Mouse (Mus musculus) left cerebral cortex, postnatal 36 days (tissue): Measurements from ENCODE around the gene Pcolce2. TPM values are rescaled to one million over a fixed set of nuclear protein-coding genes. Genes with fewer than 3 reads are reported as not detected.
A peak's percentile ranks its signal among the peaks of the same experiment; 100 is the strongest.

Experiments
- DNase-seq, 2 experiments: peaks; one replicate each; pipeline ENCODE4 v3.0.0; 2021 to 2022; ENCODE audit warnings: low spot score in 2 of 2, mixed read lengths in 1 of 2
- intact Hi-C: fragments of 180-260 bp; cut with DNase I; formaldehyde crosslinking; loops from one replicate; pipeline ENCODE4 v1.15.1; 2025
- total RNA-seq, 2 experiments: library from RNA; stranded (reverse); gene quantifications; 2 replicates each; pipeline ENCODE4 v1.2.3; 2021

Pcolce2 gene
- total RNA-seq, 2 experiments from 2014 or later, result 1.7 to 1.8 TPM

DNA sequence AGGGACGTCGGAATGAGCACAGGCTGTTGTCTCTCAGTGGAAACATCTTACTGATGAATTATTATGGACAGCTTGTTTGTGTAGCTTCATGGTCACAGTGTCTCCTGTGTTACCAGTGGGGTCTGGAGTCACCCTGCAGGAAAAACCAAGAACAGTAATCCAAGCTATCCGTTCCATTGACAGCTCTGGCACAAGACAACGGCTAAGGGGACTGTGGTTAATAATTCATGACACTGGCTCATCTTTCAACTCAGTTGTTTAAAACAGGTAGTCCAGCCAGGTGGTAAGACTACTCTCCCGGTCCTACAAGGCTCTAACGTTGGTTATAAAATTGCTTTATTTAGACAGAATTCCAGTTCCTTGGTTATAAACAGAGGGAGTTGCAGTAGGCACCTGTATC, 59.2 kb downstream of the Pcolce2 start:
- DNase-seq, result no peak
- intact Hi-C loops, result no loop called here

DNA sequence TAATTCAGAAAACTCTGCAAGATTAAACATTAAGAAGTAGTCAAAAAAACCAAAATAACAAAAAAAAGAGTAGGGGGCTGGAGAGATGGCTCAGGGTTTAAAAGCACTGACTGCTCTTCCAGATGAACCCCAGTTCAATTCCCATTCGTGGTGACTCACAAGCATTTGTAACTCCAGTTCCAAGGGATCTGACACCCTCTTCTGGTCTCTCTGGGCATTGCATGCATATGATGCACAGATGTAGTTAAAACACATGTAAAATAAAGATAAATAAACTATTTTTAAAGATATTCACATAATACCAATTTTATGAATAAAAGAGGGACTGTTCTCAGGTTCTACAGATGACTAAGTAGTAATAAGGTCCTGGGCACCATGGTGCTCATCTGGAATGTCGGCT, 60.4 kb downstream of the Pcolce2 start:
- no peak for DNase-seq
- intact Hi-C loops, result no loop called here

DNA sequence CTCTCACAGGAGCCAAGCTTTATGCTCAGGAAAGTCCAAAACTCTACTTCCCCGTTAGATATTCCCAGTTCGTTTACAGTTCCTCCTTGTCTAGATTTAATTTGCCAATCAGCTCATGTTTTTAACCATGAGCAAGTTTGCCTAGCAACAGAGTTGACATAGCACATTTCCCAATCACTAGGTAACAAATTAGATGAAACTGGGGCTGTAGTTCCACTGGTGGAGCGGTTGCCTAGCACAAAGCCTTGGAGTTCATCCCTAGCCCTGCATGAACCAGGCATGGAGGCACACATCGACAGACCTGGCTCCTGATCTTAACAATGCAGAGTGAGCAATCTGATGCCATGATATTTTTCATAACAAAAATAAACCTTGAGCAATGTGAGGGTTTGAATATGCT, 61.9 kb downstream of the Pcolce2 start:
- intact Hi-C loops, result no loop called here

DNA sequence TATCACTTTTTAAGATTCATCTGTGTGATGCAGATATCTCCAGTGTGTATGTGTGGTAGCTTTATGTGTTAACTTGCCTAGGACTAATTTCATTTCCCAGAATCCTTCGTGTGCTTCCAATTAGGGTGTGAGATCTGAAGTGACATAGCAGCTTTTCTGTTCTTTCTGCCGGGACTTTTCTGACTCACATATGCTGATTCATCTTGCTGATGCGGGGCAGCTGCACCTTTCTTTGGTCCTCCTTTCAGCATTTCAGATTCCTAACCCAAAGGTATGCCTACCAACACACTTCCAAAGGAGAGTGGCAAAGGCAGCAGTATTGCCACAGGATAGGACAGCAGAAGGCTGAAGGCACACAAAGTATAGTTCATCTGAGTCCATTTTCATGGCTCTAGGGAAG, 66.7 kb downstream of the Pcolce2 start:
- intact Hi-C loops, result no loop called here
- peak in 1 of 2 experiments; percentile 20 for DNase-seq

More for the DNA sequence above, 61.9 kb downstream of the Pcolce2 start:
- DNase-seq, result no peak

DNA sequence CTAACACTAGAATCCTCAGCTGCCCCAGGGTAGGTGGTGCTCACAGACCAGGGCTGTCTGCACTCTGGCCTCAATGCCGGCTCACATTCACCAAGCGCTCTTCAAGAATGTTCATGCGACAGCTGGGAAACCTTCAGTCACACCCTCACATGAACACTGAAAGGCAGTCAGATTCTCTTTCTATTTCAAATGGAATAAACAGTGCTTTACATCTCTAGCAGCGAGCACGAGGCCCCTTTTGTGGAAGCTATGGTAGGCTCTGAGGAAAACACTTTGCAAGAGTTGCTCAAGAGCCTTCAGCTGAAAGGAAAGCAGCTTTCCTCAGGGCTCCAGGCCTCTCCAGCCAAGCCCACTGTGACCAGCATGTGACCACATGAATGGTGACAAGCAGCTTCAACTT, 68.0 kb downstream of the Pcolce2 start:
- intact Hi-C loops, result no loop called here
- DNase-seq, result no peak

DNA sequence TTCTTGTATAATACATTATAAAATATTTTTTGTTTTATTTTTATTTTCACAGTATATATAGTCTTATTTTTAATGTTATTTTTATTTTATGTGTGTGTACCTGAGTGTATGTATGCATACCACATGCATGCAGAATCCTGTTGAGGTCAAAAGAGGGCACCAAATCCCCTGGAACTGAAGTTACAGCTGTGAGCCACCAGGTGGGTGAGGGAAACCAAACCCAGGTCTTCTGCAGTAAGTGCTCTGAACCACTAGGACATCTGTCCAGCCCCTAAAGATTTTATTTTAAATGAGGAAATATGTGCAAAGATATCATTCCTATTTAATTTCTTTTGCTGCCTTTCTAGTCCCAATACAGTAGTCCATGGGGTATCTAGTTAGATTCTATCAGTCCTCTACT, 71.5 kb downstream of the Pcolce2 start:
- no peak for DNase-seq
- intact Hi-C loops, result no loop called here

DNA sequence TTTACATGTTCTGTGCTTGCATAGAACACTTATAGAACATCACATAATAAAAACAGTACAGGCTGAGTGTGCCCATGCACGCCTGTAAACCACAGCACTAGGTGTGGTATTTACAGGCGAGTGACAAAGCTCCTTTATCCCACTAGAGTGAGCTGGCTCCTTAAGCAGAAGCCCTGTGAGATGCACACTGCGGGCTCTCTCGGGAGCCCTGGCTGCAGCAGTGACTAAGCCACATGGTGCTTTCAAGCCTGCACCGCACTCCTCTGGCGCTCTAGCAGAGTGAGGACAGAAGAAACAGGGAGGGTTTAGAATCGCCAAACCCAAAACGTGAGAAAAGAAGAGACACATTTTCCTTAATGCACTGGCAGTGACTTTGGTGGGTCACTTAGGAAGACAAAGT, 75.2 kb downstream of the Pcolce2 start:
- no peak for DNase-seq
- intact Hi-C loops, result no loop called here

DNA sequence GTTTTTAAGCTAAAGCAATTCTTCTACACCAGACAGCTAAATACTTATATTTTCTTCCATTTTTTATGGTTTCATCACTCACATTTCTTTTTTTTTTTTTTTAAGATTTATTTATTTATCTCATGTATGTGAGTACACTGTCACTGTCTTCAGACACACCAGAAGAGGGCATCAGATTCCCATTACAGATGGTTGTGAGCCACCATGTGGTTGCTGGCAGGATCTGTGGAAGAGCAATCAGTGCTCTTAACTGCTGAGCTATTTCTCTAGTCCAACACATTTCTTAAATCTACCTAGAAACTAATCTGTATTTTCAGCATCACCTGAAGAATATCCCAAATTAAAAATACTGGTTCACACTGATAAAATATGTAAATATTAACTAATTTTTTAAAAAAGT, 98.8 kb downstream of the Pcolce2 start:
- DNase-seq, result no peak
- intact Hi-C loops, result no loop called here

DNA sequence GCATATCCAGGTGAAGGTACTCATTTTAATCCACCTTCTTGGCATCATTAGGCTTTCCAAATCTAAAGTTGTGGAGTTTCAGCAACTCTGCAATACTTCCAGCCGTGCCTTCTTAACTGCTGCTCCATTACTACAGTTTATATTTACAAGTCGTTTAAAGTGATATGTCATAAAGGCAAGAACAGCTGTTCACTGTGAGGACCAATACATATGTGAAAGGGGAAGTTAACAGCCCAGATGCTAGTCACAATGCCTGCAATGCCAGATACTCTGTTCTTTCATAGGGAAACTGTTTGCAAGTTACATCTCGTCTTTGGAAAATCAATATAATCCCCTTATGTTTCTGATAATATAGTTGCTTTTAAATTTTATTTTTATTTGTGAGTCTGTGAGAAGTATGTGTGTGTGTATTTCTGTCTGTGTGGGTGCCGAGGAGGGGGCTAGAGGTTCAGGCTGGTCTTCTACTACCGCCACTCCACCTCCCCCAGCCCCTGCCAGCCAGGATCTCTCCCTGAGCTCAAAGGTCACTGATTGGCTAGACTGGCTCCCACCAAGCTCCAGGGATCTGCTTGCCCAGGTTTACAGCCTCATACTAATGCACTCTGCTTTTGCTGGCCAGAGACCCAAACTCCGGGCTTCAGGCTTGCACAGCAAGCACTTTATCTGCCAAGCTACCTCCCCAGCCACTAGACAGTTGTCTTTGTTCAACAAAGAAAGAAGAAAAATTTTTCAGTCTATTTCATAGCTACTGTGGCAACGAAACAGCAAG, 107.6 kb downstream of the Pcolce2 start:
- intact Hi-C loops, result no loop called here

DNA sequence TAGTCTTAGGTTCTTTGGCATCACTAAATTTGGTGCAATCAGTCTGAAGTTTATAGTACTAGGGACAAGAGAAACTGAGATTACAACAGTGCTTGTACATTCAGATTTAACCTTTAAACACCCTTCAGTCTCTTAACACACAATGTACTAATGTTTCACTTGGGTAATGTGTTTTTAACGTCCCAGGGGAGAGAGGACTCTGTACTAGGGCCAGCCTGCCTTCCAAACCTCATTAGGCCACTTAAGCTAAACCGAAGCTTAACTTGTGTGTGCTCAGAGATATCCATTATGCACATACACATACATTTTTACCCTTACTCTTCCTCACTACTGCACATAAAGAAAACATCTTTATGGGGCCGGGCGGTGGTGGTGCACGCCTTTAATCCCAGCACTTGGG, 109.9 kb downstream of the Pcolce2 start:
- no peak for DNase-seq
- intact Hi-C loops, result no loop called here

More for the DNA sequence above, 107.6 kb downstream of the Pcolce2 start:
- no peak for DNase-seq

Other genes with a start within 250 kb of the Pcolce2 start
- 10 to 100 TPM; 77.3 to 83.3 TPM for gene Chst2, start 230.9 kb upstream of the Pcolce2 start, total RNA-seq
- gene U2surp, start 125.6 kb upstream of the Pcolce2 start, total RNA-seq, result 10 to 100 TPM; 57.8 to 71.5 TPM
- gene Paqr9, start 77.9 kb upstream of the Pcolce2 start, total RNA-seq, result 10 to 100 TPM; 35.4 to 37.0 TPM
- 10 to 100 TPM; 45.7 to 46.4 TPM for gene Trpc1, start 112.8 kb downstream of the Pcolce2 start, total RNA-seq
- gene Pls1, start 207.7 kb downstream of the Pcolce2 start, total RNA-seq, result 1 to 10 TPM; 8.1 to 9.9 TPM
- 10 to 100 TPM in 1 of 2 experiments, 1 to 10 TPM in 1; 9.2 to 14.7 TPM for gene Atr, start 220.0 kb downstream of the Pcolce2 start, total RNA-seq